Mouse (Mus musculus) heart, adult 2 months (tissue): ENCODE data around the gene Paqr8. TPM values are rescaled to one million over a fixed set of nuclear protein-coding genes. Genes with fewer than 3 reads are reported as not detected.

Experiments
- DNase-seq, 2 experiments: peaks; one replicate each; pipeline ENCODE4 v3.0.0; 2021
- H3K27ac ChIP-seq: fragments of 200-600 bp; 2 replicates; pipeline ENCODE4 v1.8.1; 2022
- H3K27me3 ChIP-seq: fragments of 200-500 bp; 2 replicates; pipeline ENCODE4 v1.6.1; 2012; ENCODE audit warnings: mild to moderate bottlenecking, low read length, inconsistent platforms, mixed read lengths; ENCODE audit not compliant: control insufficient read depth, insufficient read depth
- H3K36me3 ChIP-seq: fragments of 200-500 bp; 2 replicates; pipeline ENCODE4 v1.6.1; 2012; ENCODE audit warnings: low read length, inconsistent platforms; ENCODE audit not compliant: control insufficient read depth, insufficient read depth
- H3K4me1 ChIP-seq: fragments of 200-500 bp; 2 replicates; pipeline ENCODE4 v1.6.1; 2011; ENCODE audit warnings: low read length; ENCODE audit not compliant: control insufficient read depth, insufficient read depth
- H3K4me3 ChIP-seq: fragments of 200-600 bp; 2 replicates; pipeline ENCODE4 v1.8.1; 2022
- H3K79me2 ChIP-seq: fragments of 200-500 bp; replicated peaks from 2 replicates; pipeline ENCODE4 v1.6.1; 2012; ENCODE audit warnings: mild to moderate bottlenecking, inconsistent platforms, low read length, moderate library complexity, mixed read lengths; ENCODE audit not compliant: control insufficient read depth, insufficient read depth
- H3K9ac ChIP-seq: fragments of 200-500 bp; 2 replicates; pipeline ENCODE4 v1.6.1; 2012; ENCODE audit warnings: low read depth, mild to moderate bottlenecking, control low read depth, inconsistent platforms, low read length, mixed read lengths
- CTCF ChIP-seq: fragments of 200-600 bp; IDR thresholded peaks from 2 replicates; pipeline ENCODE4 v1.8.1; 2022; ENCODE audit warnings: antibody characterized with exemption, mild to moderate bottlenecking, moderate library complexity
- EP300 ChIP-seq: fragments of 200-500 bp; IDR thresholded peaks from 2 replicates; pipeline ENCODE4 v1.6.1; 2011; ENCODE audit warnings: low read depth, low read length, control low read depth; ENCODE audit not compliant: insufficient read depth
- POLR2A ChIP-seq: fragments of 200-500 bp; IDR thresholded peaks from 2 replicates; pipeline ENCODE4 v1.6.1; 2011; ENCODE audit warnings: mild to moderate bottlenecking, low read depth, low read length, control low read depth; ENCODE audit not compliant: insufficient read depth
- WGBS: fragments of 180-500 bp; shearing (Covaris S2); methylation state at CpG from one replicate; pipeline ENCODE4 v1.1.7; 2018; 5-methylcytosine and 5-hydroxymethylcytosine counted together
- intact Hi-C: fragments of 180-260 bp; cut with DNase I; formaldehyde crosslinking; loops from one replicate; pipeline ENCODE4 v1.15.1; 2025
- polyA plus RNA-seq: library from polyadenylated mRNA; depleted of rRNA; stranded (reverse); fragments of >200 nt; gene quantifications from 2 replicates; pipeline ENCODE4 v1.2.3, GENCODE M21; 2012
- total RNA-seq, 2 experiments: library from RNA; stranded (reverse); gene quantifications; 2 replicates each; pipeline ENCODE4 v1.2.3; 2021

Paqr8 gene
- total and polyA plus RNA-seq, 3 experiments: 1.2 to 2.2 (median 2.0) TPM

GRCm38 (mm10) chr1:20951799-20952198 is 61.4 kb downstream of the Paqr8 start:
- Histone ChIP-seq H3K27ac (peak overlapping the region; percentile 56), H3K9ac (peak overlapping the region; percentile 59), H3K4me3 (peak overlapping the region; percentile 75), H3K4me1 (no peaks in the 10 kb centered on the region), H3K27me3 (no peaks in the 10 kb centered on the region), H3K79me2 (no peaks in the 10 kb centered on the region), H3K36me3 (no peaks in the 10 kb centered on the region)
- WGBS: 11% methylated on average over 16 of the region's 16 CpGs
- no peak for DNase-seq
- TF ChIP-seq POLR2A (no peak), EP300 (no peak), CTCF (no peak)
- intact Hi-C loops: loop anchor here (1.0 kb wide), 1 partner anchor 128 kb away; the partner anchor contains the start of gene Tram2

- Histone ChIP-seq H3K27ac (no peak overlapping the region), H3K4me3 (no peak overlapping the region), H3K27me3 (no peaks in the 10 kb centered on the region), H3K36me3 (no peaks in the 10 kb centered on the region), H3K79me2 (no peaks in the 10 kb centered on the region), H3K4me1 (no peaks in the 10 kb centered on the region), H3K9ac (no peak overlapping the region)
- intact Hi-C loops: no loop called here
- no peak for DNase-seq
- WGBS: 63% methylated on average over 3 of the region's 3 CpGs
- TF ChIP-seq EP300: no peak
- no peak for TF ChIP-seq CTCF
- TF ChIP-seq POLR2A: no peak
These were observed 64.5 kb downstream of the Paqr8 start for GRCm38 (mm10) chr1:20954876-20955275.

- H3K36me3 ChIP-seq: no peaks in the 10 kb centered on the region
- no peaks in the 10 kb centered on the region for H3K4me1 ChIP-seq
- intact Hi-C loops: no loop called here
- H3K27me3 ChIP-seq: no peaks in the 10 kb centered on the region
- H3K27ac ChIP-seq: no peak overlapping the region
- no peak for DNase-seq
- H3K9ac ChIP-seq: no peak overlapping the region
- TF ChIP-seq EP300 (no peak), POLR2A (no peak), CTCF (no peak)
- H3K4me3 ChIP-seq: no peak overlapping the region
- H3K79me2 ChIP-seq: no peaks in the 10 kb centered on the region
- 78% methylated on average over 2 of the region's 2 CpGs for WGBS
These were observed 79.2 kb downstream of the Paqr8 start for GRCm38 (mm10) chr1:20969642-20970041.

- intact Hi-C loops: no loop called here
- Histone ChIP-seq H3K27ac (no peak overlapping the region), H3K4me3 (no peak overlapping the region), H3K27me3 (no peaks in the 10 kb centered on the region), H3K36me3 (no peaks in the 10 kb centered on the region), H3K4me1 (no peaks in the 10 kb centered on the region), H3K9ac (no peak overlapping the region), H3K79me2 (no peaks in the 10 kb centered on the region)
- DNase-seq: no peak
- TF ChIP-seq CTCF (no peak), EP300 (no peak), POLR2A (no peak)
- WGBS: 77% methylated on average over 6 of the region's 6 CpGs
These were observed 83.0 kb downstream of the Paqr8 start for GRCm38 (mm10) chr1:20973389-20973788.

GRCm38 (mm10) chr1:20974341-20975135 is 84.1 kb downstream of the Paqr8 start:
- TF ChIP-seq POLR2A: no peak
- peak; percentile 41 for TF ChIP-seq CTCF
- TF ChIP-seq EP300: no peak
- no peak for DNase-seq
- Histone ChIP-seq H3K4me1 (no peaks in the 10 kb centered on the region), H3K36me3 (no peaks in the 10 kb centered on the region), H3K9ac (no peak overlapping the region), H3K27me3 (no peaks in the 10 kb centered on the region), H3K79me2 (no peaks in the 10 kb centered on the region), H3K27ac (no peak overlapping the region), H3K4me3 (no peak overlapping the region)
- WGBS: 70% methylated on average over 9 of the region's 9 CpGs
- intact Hi-C loops: no loop called here

GRCm38 (mm10) chr1:20980553-20980952 is 90.1 kb downstream of the Paqr8 start:
- no peaks in the 10 kb centered on the region for H3K27me3 ChIP-seq
- H3K4me3 ChIP-seq: no peak overlapping the region
- H3K27ac ChIP-seq: no peak overlapping the region
- TF ChIP-seq POLR2A (no peak), CTCF (no peak), EP300 (no peak)
- no peak for DNase-seq
- H3K4me1 ChIP-seq: no peaks in the 10 kb centered on the region
- intact Hi-C loops: no loop called here
- no peak overlapping the region for H3K9ac ChIP-seq
- WGBS: 95% methylated on average over 1 of the region's 1 CpGs
- H3K36me3 ChIP-seq: no peaks in the 10 kb centered on the region
- no peaks in the 10 kb centered on the region for H3K79me2 ChIP-seq
